Mouse (Mus musculus) c-Kit-negative CD71-positive TER-119-positive erythroid progenitor cells, embryonic 14.5 days (primary cell): Measurements from ENCODE around the gene Abcc12.

Source experiments
- DNase-seq: peaks from one replicate; pipeline ENCODE4 v3.0.0-alpha.2; 2013; ENCODE audit warnings: low read depth, low spot score

Gene Abcc12

GRCm38 (mm10) chr8:86578693-86579092, 1.8 kb downstream of the Abcc12 start:
- no peak for DNase-seq

- no peak for DNase-seq
Observed at GRCm38 (mm10) chr8:86578076-86578475, 2.4 kb downstream of the Abcc12 start.

- no peak for DNase-seq
Observed at GRCm38 (mm10) chr8:86577547-86577946, 2.9 kb downstream of the Abcc12 start.

- DNase-seq, result no peak
Observed at GRCm38 (mm10) chr8:86563674-86564073, 16.8 kb downstream of the Abcc12 start.

GRCm38 (mm10) chr8:86561737-86562136, 18.7 kb downstream of the Abcc12 start:
- no peak for DNase-seq

GRCm38 (mm10) chr8:86560688-86561065, 19.8 kb downstream of the Abcc12 start:
- DNase-seq, result no peak

GRCm38 (mm10) chr8:86559947-86560687, 20.4 kb downstream of the Abcc12 start:
- no peak for DNase-seq

- DNase-seq, result no peak
Observed at GRCm38 (mm10) chr8:86557186-86558045, 23.1 kb downstream of the Abcc12 start.

GRCm38 (mm10) chr8:86555564-86555963, 24.9 kb downstream of the Abcc12 start:
- no peak for DNase-seq

GRCm38 (mm10) chr8:86554220-86554891, 26.1 kb downstream of the Abcc12 start:
- DNase-seq, result no peak

- no peak for DNase-seq
Observed at GRCm38 (mm10) chr8:86550516-86550915, 30.0 kb downstream of the Abcc12 start.

- DNase-seq, result no peak
Observed at GRCm38 (mm10) chr8:86546001-86546400, 34.5 kb downstream of the Abcc12 start.

- DNase-seq, result no peak
Observed at GRCm38 (mm10) chr8:86540906-86541305, 39.6 kb downstream of the Abcc12 start.

- DNase-seq, result no peak
Observed at GRCm38 (mm10) chr8:86540376-86540775, 40.1 kb downstream of the Abcc12 start.

GRCm38 (mm10) chr8:86536663-86536987, 43.9 kb downstream of the Abcc12 start:
- DNase-seq, result no peak

- DNase-seq, result no peak
Observed at GRCm38 (mm10) chr8:86535791-86536662, 44.5 kb downstream of the Abcc12 start.

GRCm38 (mm10) chr8:86535068-86535560, 45.4 kb downstream of the Abcc12 start:
- DNase-seq, result no peak

GRCm38 (mm10) chr8:86529714-86530113, 50.8 kb downstream of the Abcc12 start:
- no peak for DNase-seq

GRCm38 (mm10) chr8:86527336-86528029, 53.0 kb downstream of the Abcc12 start:
- no peak for DNase-seq

- DNase-seq, result no peak
Observed at GRCm38 (mm10) chr8:86526808-86527207, 53.7 kb downstream of the Abcc12 start.

- no peak for DNase-seq
Observed at GRCm38 (mm10) chr8:86514203-86514602, 66.3 kb downstream of the Abcc12 start.
